Mouse (Mus musculus): ENCODE data around the gene Tmed5. TPM values are rescaled to one million over a fixed set of nuclear protein-coding genes. Genes with fewer than 3 reads are reported as not detected.

Gene Tmed5
- total RNA-seq (2012; rRNA removed): 55.5 and 63.1 TPM in 2 replicates
- 100 to 1,000 TPM in 1 of 2 experiments, 10 to 100 TPM in 1; 40.5 to 181 TPM for polyA plus RNA-seq (2012; ENCODE audit: insufficient read depth in 1 of 2, insufficient read length in 2 of 2, low read depth in 1 of 2, low replicate concordance in 2 of 2, missing spikeins in 1 of 2)

- no peaks in the 10 kb centered on the region for H3K9me3 ChIP-seq (replicated peaks; ENCODE audit: insufficient read depth, low read length)
- TF ChIP-seq ZKSCAN1 (IDR thresholded peaks at IDR 0.05; ENCODE audit: low read depth, low read length) (no peak), MXI1 (IDR thresholded peaks at IDR 0.05; ENCODE audit: low read depth, low read length) (peak; percentile 89), MAZ (IDR thresholded peaks at IDR 0.05; ENCODE audit: low read depth, low read length) (peak; percentile 76), MEF2A (IDR thresholded peaks at IDR 0.05; ENCODE audit: extremely low read depth, insufficient replicate concordance, low read depth, low read length, poor library complexity, severe bottlenecking) (no peak), MYC (IDR thresholded peaks at IDR 0.05; ENCODE audit: low read depth, low read length) (peak; percentile 80; the same call in 1 of the 2 replicates), NELFE (IDR thresholded peaks at IDR 0.05; ENCODE audit: low read depth, low read length) (peak; percentile 85), RAD21 (IDR thresholded peaks at IDR 0.05; ENCODE audit: low read depth, low read length) (no peak), GABPA (IDR thresholded peaks at IDR 0.05; ENCODE audit: low read depth, low read length) (no peak), CHD2 (IDR thresholded peaks at IDR 0.05; ENCODE audit: low read length) (no peak; the same call in 1 of the 2 replicates), ZMIZ1 (IDR thresholded peaks at IDR 0.05; ENCODE audit: low read depth, low read length) (peak; percentile 89), ETS1 (IDR thresholded peaks at IDR 0.05; ENCODE audit: low read depth, low read length) (0 out of 2 replicates have a peak, but pooled peaks have one; percentile 10), EP300 (IDR thresholded peaks at IDR 0.05; ENCODE audit: low read depth in 1 of 2, low read length in 2 of 2) (peak in 1 of 2 experiments; percentile 32; a peak in 1 of 4 replicates), POLR2AphosphoS2 (IDR thresholded peaks at IDR 0.05; ENCODE audit: low read length) (peak; percentile 85), CHD1 (IDR thresholded peaks at IDR 0.05; ENCODE audit: low read depth, low read length) (no peak), SMC3 (IDR thresholded peaks at IDR 0.05; ENCODE audit: low read depth, low read length) (no peak), NRF1 (IDR thresholded peaks at IDR 0.05; ENCODE audit: insufficient read depth, low read depth, low read length, poor library complexity, severe bottlenecking) (peak; percentile 42; the same call in 1 of the 2 replicates), HCFC1 (IDR thresholded peaks at IDR 0.05; ENCODE audit: low read depth, low read length) (peak; percentile 98), UBTF (IDR thresholded peaks at IDR 0.05; ENCODE audit: borderline replicate concordance, insufficient read depth, low read depth, low read length) (0 out of 2 replicates have a peak, but pooled peaks have one; percentile 40), POLR2AphosphoS5 (IDR thresholded peaks at IDR 0.05; ENCODE audit: borderline replicate concordance, low read depth, low read length) (no peak; the same call in 1 of the 2 replicates), TBP (IDR thresholded peaks at IDR 0.05; ENCODE audit: low read depth, low read length) (peak; percentile 51), ELF1 (IDR thresholded peaks at IDR 0.05; ENCODE audit: low read depth, low read length) (peak; percentile 80), TCF12 (IDR thresholded peaks at IDR 0.05; ENCODE audit: low read depth, low read length) (peak; percentile 65), USF1 (IDR thresholded peaks at IDR 0.05; ENCODE audit: low read depth, low read length) (peak; percentile 59; the same call in 1 of the 2 replicates), MYB (IDR thresholded peaks at IDR 0.05; ENCODE audit: low read depth, low read length) (peak; percentile 81), MAX (IDR thresholded peaks at IDR 0.05; ENCODE audit: low read length) (peak; percentile 71; the same call in 1 of the 2 replicates), TAL1 (IDR thresholded peaks at IDR 0.05; ENCODE audit: low read length) (no peak), ZC3H11A (IDR thresholded peaks at IDR 0.05; ENCODE audit: low read depth, low read length) (no peak), SIN3A (IDR thresholded peaks at IDR 0.05; ENCODE audit: low read length) (peak; percentile 75), POLR2A (IDR thresholded peaks at IDR 0.05; ENCODE audit: control insufficient read depth in 1 of 2, insufficient read depth in 1 of 2, low read depth in 1 of 2, low read length in 2 of 2, poor library complexity in 1 of 2) (peak; percentile 73 to 89), JUND (IDR thresholded peaks at IDR 0.05; ENCODE audit: low read depth, low read length) (no peak), KAT2A (conservative IDR thresholded peaks at IDR 0.05; ENCODE audit: low read depth, low read length) (peak; percentile 86)
- peaks cover 16% of the 10 kb centered on the region for H3K79me2 ChIP-seq (ENCODE audit: control insufficient read depth, insufficient read depth, low read length, poor library complexity)
- peak within 1 kb of the TSS; percentile 84 to 93 for H3K4me3 ChIP-seq (ENCODE audit: control insufficient read depth in 1 of 2, insufficient read depth in 1 of 2, low read depth in 2 of 2, low read length in 2 of 2)
- H3K27ac ChIP-seq (ENCODE audit: control insufficient read depth, low read depth, low read length): peak within 1 kb of the TSS; percentile 75
- H3K4me1 ChIP-seq (ENCODE audit: control insufficient read depth in 1 of 2, insufficient read depth in 2 of 2, low read length in 2 of 2): peaks cover 5 to 9% of the 10 kb centered on the region in 2 experiments; a peak in 3 of 4 replicates
- no peaks in the 10 kb centered on the region for H3K27me3 ChIP-seq (ENCODE audit: control insufficient read depth in 1 of 2, insufficient read depth in 2 of 2, low read length in 2 of 2)
- peak within 1 kb of the TSS; percentile 84 for H3K9ac ChIP-seq (ENCODE audit: control insufficient read depth, low read depth, low read length, poor library complexity, severe bottlenecking)
- peak; percentile 99 for DNase-seq (ENCODE audit: low read depth, low spot score)
- peaks cover 1 to 14% of the 10 kb centered on the region in 2 experiments; a peak in 2 of 4 replicates for H3K36me3 ChIP-seq (ENCODE audit: control insufficient read depth in 1 of 2, insufficient read depth in 2 of 2, low read length in 2 of 2)
These were observed at the start of gene Tmed5, which contains the start of gene Ccdc18 for GRCm38 (mm10) chr5:108132441-108133243. Tmed5 (minus strand) TSS chr5:108132620. Ccdc18 (plus strand) TSS chr5:108132875.
